Mouse (Mus musculus): ENCODE data around the gene Cmtm5. TPM values are rescaled to one million over a fixed set of nuclear protein-coding genes. Genes with fewer than 3 reads are reported as not detected.
"Not testable (repeated sequence)": the region's sequence is repeated elsewhere in the genome, so short reads cannot be mapped to it uniquely, and the experiment has no call there.

Cmtm5 gene
- polyA plus RNA-seq, 1 experiment, result 237 TPM

DNA sequence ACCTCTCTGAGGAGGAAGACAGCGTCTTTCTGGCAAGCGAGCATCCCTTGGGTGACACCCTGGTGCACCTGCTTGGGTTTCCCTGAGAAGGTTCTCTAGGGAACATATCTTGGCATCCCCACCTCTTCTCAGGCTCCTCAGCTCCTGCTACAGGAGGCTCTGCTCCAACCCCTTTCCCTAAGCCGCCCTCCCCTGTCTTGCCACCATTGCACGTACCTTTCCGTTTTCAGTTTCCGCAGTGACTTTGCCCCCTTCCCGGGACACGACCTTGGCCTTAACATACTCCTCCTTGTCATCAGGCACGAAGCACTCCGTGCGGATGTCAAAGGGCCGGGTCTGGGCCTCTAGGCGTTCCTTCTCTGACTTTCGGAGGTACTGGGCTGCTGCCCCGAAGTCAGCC, 29.0 kb downstream of the Cmtm5 start:
- 75% methylated on average over 15 of the region's 15 CpGs for WGBS
- Histone ChIP-seq H3K27me3 (ENCODE audit: control insufficient read depth, insufficient read depth, low read length) (no peaks in the 10 kb centered on the region), H3K27ac (ENCODE audit: insufficient read depth, low read length) (no peak overlapping the region), H3K4me1 (ENCODE audit: control insufficient read depth, insufficient read depth, low read length) (no peaks in the 10 kb centered on the region), H3K4me3 (replicated peaks; ENCODE audit: insufficient read depth, low read depth, low read length) (no peak overlapping the region)
- TF ChIP-seq CTCF (IDR thresholded peaks at IDR 0.05; ENCODE audit: borderline replicate concordance, insufficient read depth, low read depth, low read length) (no peak), POLR2A (IDR thresholded peaks at IDR 0.05; ENCODE audit: borderline replicate concordance, insufficient read depth, low read length) (no peak)
- no peak for DNase-seq

GRCm38 (mm10) chr14:54965631-54966030, 29.6 kb downstream of the Cmtm5 start:
- Histone ChIP-seq H3K4me3 (replicated peaks; ENCODE audit: insufficient read depth, low read depth, low read length) (no peak overlapping the region), H3K27ac (ENCODE audit: insufficient read depth, low read length) (no peak overlapping the region), H3K4me1 (ENCODE audit: control insufficient read depth, insufficient read depth, low read length) (no peaks in the 10 kb centered on the region), H3K27me3 (ENCODE audit: control insufficient read depth, insufficient read depth, low read length) (no peaks in the 10 kb centered on the region)
- 74% methylated on average over 6 of the region's 6 CpGs for WGBS
- TF ChIP-seq CTCF (IDR thresholded peaks at IDR 0.05; ENCODE audit: borderline replicate concordance, insufficient read depth, low read depth, low read length) (no peak), POLR2A (IDR thresholded peaks at IDR 0.05; ENCODE audit: borderline replicate concordance, insufficient read depth, low read length) (no peak)
- DNase-seq, result no peak

DNA sequence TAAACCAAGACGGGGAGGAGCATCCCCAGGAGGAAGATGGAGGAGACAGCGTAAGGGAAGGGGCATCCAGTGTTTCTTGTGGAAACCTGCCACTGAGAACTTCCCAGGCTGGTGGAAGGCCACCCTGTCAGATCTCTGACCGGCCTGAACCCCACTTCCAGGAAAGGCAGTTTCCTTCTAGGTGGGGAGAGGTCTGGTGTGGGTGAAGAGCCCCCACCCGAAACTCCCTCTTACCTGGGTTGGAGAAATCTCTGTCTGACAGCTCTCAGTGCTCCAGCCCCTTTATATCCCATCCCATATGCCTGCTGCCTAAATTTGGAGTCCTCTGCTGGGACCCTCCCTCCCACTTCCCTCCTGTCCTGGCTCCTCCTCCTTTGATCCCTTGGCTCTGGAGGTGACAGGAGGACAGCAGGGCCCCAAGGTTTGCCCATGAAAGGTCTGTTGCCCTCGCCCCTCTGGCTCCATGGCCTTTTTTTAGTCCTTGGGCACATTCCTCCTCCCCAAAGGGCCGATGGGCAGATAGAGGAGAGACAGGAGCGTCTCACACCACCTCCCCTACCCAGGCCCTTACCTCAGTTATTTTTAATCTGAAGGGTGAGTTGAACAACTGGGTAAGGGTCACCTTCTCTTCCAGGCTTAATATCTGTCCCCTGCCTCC, 30.4 kb downstream of the Cmtm5 start, which contains the start of gene Myh6:
TSS of gene Myh6 (minus strand) at position 608 of the 658 bp plus-strand sequence.
- no peak for DNase-seq
- no peak within 1 kb of the TSS for H3K4me3 ChIP-seq (replicated peaks; ENCODE audit: insufficient read depth, low read depth, low read length)
- TF ChIP-seq POLR2A (IDR thresholded peaks at IDR 0.05; ENCODE audit: borderline replicate concordance, insufficient read depth, low read length), result no peak
- TF ChIP-seq CTCF (IDR thresholded peaks at IDR 0.05; ENCODE audit: borderline replicate concordance, insufficient read depth, low read depth, low read length), result no peak
- H3K4me1 ChIP-seq (ENCODE audit: control insufficient read depth, insufficient read depth, low read length), result no peaks in the 10 kb centered on the region
- 67% methylated on average over 7 of the region's 7 CpGs for WGBS
- H3K27me3 ChIP-seq (ENCODE audit: control insufficient read depth, insufficient read depth, low read length), result no peaks in the 10 kb centered on the region
- H3K27ac ChIP-seq (ENCODE audit: insufficient read depth, low read length), result no peak within 1 kb of the TSS

DNA sequence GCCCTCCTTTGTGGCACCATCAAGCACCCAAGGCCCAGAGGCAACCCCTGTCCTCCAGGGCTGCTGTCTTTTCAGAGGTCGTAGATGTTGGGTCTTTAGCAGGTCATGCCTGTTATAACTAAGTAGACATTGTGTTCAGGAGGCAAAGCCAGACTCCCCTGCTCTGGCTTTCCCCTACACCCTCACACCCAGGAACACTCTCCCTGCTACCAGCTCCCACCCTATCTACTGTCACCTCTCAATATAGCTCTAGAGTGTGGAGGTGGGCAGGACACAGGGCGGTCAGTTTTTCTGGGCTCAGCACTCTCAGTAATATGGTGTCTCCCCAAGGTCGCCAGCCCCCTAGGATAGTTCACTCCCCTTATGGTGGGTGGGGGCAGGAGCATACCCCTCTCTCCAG, 31.8 kb downstream of the Cmtm5 start:
- no peak overlapping the region for H3K27ac ChIP-seq (ENCODE audit: insufficient read depth, low read length)
- H3K27me3 ChIP-seq (ENCODE audit: control insufficient read depth, insufficient read depth, low read length), result no peaks in the 10 kb centered on the region
- no peak for DNase-seq
- no peak for TF ChIP-seq POLR2A (IDR thresholded peaks at IDR 0.05; ENCODE audit: borderline replicate concordance, insufficient read depth, low read length)
- TF ChIP-seq CTCF (IDR thresholded peaks at IDR 0.05; ENCODE audit: borderline replicate concordance, insufficient read depth, low read depth, low read length), result no peak
- WGBS, result 91% methylated on average over 3 of the region's 3 CpGs
- no peaks in the 10 kb centered on the region for H3K4me1 ChIP-seq (ENCODE audit: control insufficient read depth, insufficient read depth, low read length)
- H3K4me3 ChIP-seq (replicated peaks; ENCODE audit: insufficient read depth, low read depth, low read length), result no peak overlapping the region

- DNase-seq, result no peak
- TF ChIP-seq CTCF (IDR thresholded peaks at IDR 0.05; ENCODE audit: borderline replicate concordance, insufficient read depth, low read depth, low read length) (no peak), POLR2A (IDR thresholded peaks at IDR 0.05; ENCODE audit: borderline replicate concordance, insufficient read depth, low read length) (no peak)
- Histone ChIP-seq H3K4me1 (ENCODE audit: control insufficient read depth, insufficient read depth, low read length) (no peaks in the 10 kb centered on the region), H3K27ac (ENCODE audit: insufficient read depth, low read length) (no peak overlapping the region), H3K4me3 (replicated peaks; ENCODE audit: insufficient read depth, low read depth, low read length) (no peak overlapping the region), H3K27me3 (ENCODE audit: control insufficient read depth, insufficient read depth, low read length) (no peaks in the 10 kb centered on the region)
These were observed 32.3 kb downstream of the Cmtm5 start for GRCm38 (mm10) chr14:54968344-54968743.

- not testable (repeated sequence) for H3K4me3 ChIP-seq (replicated peaks; ENCODE audit: insufficient read depth, low read depth, low read length)
These were observed 36.7 kb downstream of the Cmtm5 start for GRCm38 (mm10) chr14:54972786-54973185.

DNA sequence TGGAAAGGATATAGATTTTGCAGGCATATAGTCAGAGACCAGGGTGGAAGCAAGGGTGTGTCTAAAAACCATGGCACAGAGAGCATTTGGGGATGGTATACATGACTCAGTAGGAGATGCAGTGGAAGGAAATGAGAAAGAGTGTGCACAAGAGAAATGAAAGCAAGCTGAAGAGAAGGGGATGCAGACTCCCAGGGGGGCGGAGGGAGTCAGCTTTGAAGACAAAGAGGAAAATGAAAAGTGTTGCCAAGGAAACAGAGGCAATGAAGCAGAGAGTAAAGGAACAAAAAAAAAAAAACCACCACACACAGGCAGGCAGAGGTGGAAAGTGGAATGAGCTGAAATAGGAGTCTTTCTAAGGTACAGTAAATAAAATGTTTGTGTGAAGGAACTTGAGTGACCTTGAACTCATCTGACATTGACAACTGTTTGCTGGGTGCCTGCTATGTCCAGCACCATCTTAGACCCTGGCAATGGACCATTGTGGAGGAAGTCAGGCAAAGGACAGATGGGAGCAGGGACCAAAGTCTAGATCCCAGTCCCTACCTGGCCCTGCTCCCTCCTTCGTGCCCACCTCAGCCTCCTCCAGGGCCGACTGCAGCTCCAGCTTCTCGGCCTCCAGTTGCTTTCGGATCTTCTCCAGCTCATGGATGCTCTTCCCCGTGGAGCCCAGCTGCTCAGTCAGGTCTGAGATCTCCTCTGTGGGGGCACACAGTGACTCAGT, 38.2 kb downstream of the Cmtm5 start:
- TF ChIP-seq CTCF (IDR thresholded peaks at IDR 0.05; ENCODE audit: borderline replicate concordance, insufficient read depth, low read depth, low read length), result no peak
- TF ChIP-seq POLR2A (IDR thresholded peaks at IDR 0.05; ENCODE audit: borderline replicate concordance, insufficient read depth, low read length), result no peak
- WGBS, result 61% methylated on average over 6 of the region's 6 CpGs
- Histone ChIP-seq H3K4me1 (ENCODE audit: control insufficient read depth, insufficient read depth, low read length) (no peaks in the 10 kb centered on the region; the same call in 1 of the 2 replicates), H3K27me3 (ENCODE audit: control insufficient read depth, insufficient read depth, low read length) (no peaks in the 10 kb centered on the region), H3K4me3 (replicated peaks; ENCODE audit: insufficient read depth, low read depth, low read length) (no peak overlapping the region), H3K27ac (ENCODE audit: insufficient read depth, low read length) (no peak overlapping the region)
- DNase-seq, result no peak

More at GRCm38 (mm10) chr14:54972786-54973185, 36.7 kb downstream of the Cmtm5 start:
- H3K27me3 ChIP-seq (ENCODE audit: control insufficient read depth, insufficient read depth, low read length); DNase-seq; H3K27ac ChIP-seq (ENCODE audit: insufficient read depth, low read length); H3K4me1 ChIP-seq (ENCODE audit: control insufficient read depth, insufficient read depth, low read length): not testable (repeated sequence)
- WGBS, result 91% methylated on average over 11 of the region's 11 CpGs

GRCm38 (mm10) chr14:54976633-54977032, 40.6 kb downstream of the Cmtm5 start, which contains the start of gene Gm17428:
Gene Gm17428 (plus strand): TSS chr14:54976933.
- Histone ChIP-seq H3K27me3 (ENCODE audit: control insufficient read depth, insufficient read depth, low read length) (no peaks in the 10 kb centered on the region), H3K4me3 (replicated peaks; ENCODE audit: insufficient read depth, low read depth, low read length) (no peak within 1 kb of the TSS), H3K27ac (ENCODE audit: insufficient read depth, low read length) (no peak within 1 kb of the TSS), H3K4me1 (ENCODE audit: control insufficient read depth, insufficient read depth, low read length) (no peaks in the 10 kb centered on the region; the same call in 1 of the 2 replicates)
- WGBS, result 69% methylated on average over 1 of the region's 1 CpGs
- DNase-seq, result no peak
- TF ChIP-seq POLR2A (IDR thresholded peaks at IDR 0.05; ENCODE audit: borderline replicate concordance, insufficient read depth, low read length) (no peak), CTCF (IDR thresholded peaks at IDR 0.05; ENCODE audit: borderline replicate concordance, insufficient read depth, low read depth, low read length) (no peak)

Measured in cerebellum, adult 2 months (tissue).